Mouse (Mus musculus): ENCODE measurements around the gene Clip3. TPM values are rescaled to one million over a fixed set of nuclear protein-coding genes. Genes with fewer than 3 reads are reported as not detected.

The Clip3 gene
- total RNA-seq, 2 experiments from 2014 or later = 488 to 492 TPM

DNA sequence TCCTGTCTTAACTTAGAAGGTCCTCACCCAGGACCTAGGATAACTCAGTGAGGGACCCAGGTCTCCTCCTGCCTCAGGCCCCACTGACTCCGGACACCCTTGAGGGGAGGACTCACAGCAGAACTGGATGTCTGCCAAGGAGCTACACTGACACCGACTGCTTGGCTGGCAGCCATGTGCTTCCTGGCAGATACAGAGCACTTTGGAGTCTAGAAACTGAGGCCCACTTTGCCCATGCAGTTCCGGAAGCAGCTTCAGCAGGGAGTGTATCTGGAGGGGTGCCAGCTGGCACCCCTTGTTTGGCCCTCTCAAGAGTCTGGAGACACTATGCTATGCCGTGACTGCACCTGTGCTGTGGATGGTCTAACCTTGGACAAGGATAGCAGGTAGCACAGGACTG, 41.9 kb downstream of the Clip3 start:
- H3K27ac ChIP-seq = peak overlapping the region; percentile 53; the same call in 1 of the 2 replicates
- TF ChIP-seq CTCF (IDR thresholded peaks at IDR 0.05) = no peak
- intact Hi-C loops (cut with DNase I) = loop anchor here (5.0 kb wide), 1 partner anchor 159 kb away; the partner anchor contains the start of gene Prodh2

DNA sequence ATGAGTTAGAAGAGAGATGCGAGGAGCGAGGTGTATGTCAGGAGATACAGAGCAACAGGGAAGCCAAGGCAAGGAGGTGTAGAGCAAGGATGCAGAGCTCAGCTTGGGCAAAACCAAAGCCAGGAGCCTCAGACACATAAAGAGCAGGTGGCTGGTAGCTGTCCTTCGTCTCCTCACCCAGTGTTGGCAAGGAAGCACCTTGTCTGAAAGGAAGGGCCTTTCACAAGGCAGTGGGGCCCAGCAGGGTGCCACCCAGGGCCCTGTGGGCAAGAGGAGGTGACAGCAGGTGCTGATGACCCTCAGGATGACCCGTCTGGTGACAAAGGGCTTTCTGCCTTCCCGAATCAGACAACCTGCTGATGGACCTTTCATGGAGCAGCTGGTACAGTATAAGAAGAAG, 43.0 kb downstream of the Clip3 start:
- TF ChIP-seq CTCF (IDR thresholded peaks at IDR 0.05) = no peak
- Histone ChIP-seq H3K4me3 (no peak overlapping the region), H3K27ac (no peak overlapping the region)
- intact Hi-C loops (cut with DNase I) = loop anchor here (5.0 kb wide), 1 partner anchor 158 kb away; the partner anchor contains the start of gene Prodh2
- DNase-seq (ENCODE audit: extremely low spot score in 1 of 2, low spot score in 2 of 2) = no peak

More for the DNA sequence above, 41.9 kb downstream of the Clip3 start:
- no peak overlapping the region for H3K4me3 ChIP-seq
- peak; percentile 65 to 78 for DNase-seq (ENCODE audit: extremely low spot score in 1 of 2, low spot score in 2 of 2)

DNA sequence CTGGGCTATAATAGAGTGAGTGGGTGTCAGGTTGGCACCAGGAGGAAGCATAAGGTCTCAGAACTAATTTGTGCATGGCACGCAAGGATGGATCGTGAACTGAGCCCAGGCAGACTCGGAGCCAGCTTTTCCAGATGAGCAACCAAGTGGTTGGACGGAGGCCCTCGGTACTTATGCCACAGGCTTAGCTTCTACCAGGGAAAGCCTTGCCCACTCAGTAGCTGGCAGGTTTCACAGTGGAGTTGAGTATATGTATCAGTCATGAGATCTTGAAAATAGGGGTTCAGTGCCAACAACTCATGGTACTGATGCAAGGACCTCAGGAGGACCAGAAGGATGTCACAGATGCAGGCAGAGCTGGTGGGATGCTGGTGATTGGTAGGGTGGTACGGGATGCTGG, 44.2 kb downstream of the Clip3 start:
- Histone ChIP-seq H3K4me3 (no peak overlapping the region), H3K27ac (no peak overlapping the region)
- DNase-seq (ENCODE audit: extremely low spot score in 1 of 2, low spot score in 2 of 2) = no peak
- intact Hi-C loops (cut with DNase I) = loop anchor here (1.0 kb wide), 1 partner anchor 97 kb away; no protein-coding TSS in a partner anchor
- no peak for TF ChIP-seq CTCF (IDR thresholded peaks at IDR 0.05)

- H3K27ac ChIP-seq = no peak overlapping the region
- intact Hi-C loops (cut with DNase I) = loop anchor here (1.0 kb wide), 1 partner anchor 96 kb away; no protein-coding TSS in a partner anchor
These were observed 44.9 kb downstream of the Clip3 start for GRCm38 (mm10) chr7:30336384-30336783.

DNA sequence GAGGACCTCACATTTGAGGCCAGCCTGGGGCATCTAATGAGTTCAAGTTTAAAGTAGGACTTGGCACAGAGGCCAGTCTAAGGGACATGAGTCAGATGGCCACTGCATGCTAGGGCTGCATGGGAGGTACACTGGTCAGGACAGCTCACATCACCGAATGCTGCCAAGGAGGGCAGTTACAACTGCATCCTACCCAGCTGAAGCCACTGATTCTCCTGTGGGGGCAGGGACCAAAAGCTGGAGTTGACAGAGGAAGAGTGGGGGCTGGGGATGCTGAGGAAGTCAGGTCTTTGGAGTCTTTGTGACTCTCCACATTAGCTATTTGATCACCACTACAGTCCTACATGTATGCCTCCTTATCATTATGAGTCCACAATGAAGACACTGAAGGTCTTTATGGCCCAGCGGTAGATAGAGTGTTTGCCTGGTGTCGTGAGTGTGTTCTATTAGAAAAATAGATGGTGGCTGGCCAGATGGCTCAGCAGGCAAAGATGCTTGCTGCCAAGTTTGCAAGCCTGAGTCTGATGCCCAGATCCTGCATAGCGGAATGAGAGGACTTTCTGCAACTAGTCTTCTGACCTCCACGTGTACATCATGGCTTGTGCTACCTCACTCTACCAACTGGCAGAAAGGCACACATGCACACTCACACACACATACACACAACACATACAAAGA, 48.0 kb downstream of the Clip3 start:
- TF ChIP-seq CTCF (IDR thresholded peaks at IDR 0.05) = no peak
- intact Hi-C loops (cut with DNase I) = no loop called here
- no peak for DNase-seq (ENCODE audit: extremely low spot score in 1 of 2, low spot score in 2 of 2)
- H3K4me3 ChIP-seq = no peak overlapping the region
- H3K27ac ChIP-seq = no peak overlapping the region

More at GRCm38 (mm10) chr7:30336384-30336783, 44.9 kb downstream of the Clip3 start:
- DNase-seq (ENCODE audit: extremely low spot score in 1 of 2, low spot score in 2 of 2) = peak; percentile 86 to 91
- TF ChIP-seq CTCF (IDR thresholded peaks at IDR 0.05) = peak; percentile 98
- no peak overlapping the region for H3K4me3 ChIP-seq

GRCm38 (mm10) chr7:30346635-30347379, 55.3 kb downstream of the Clip3 start:
- TF ChIP-seq CTCF (IDR thresholded peaks at IDR 0.05) = no peak
- intact Hi-C loops (cut with DNase I) = no loop called here
- Histone ChIP-seq H3K4me3 (no peak overlapping the region), H3K27ac (no peak overlapping the region)
- DNase-seq (ENCODE audit: extremely low spot score in 1 of 2, low spot score in 2 of 2) = no peak

- peak; percentile 96 for TF ChIP-seq CTCF (IDR thresholded peaks at IDR 0.05)
- Histone ChIP-seq H3K4me3 (no peak overlapping the region), H3K27ac (peak overlapping the region; percentile 36; the same call in 1 of the 2 replicates)
- peak; percentile 83 to 84 for DNase-seq (ENCODE audit: extremely low spot score in 1 of 2, low spot score in 2 of 2)
- intact Hi-C loops (cut with DNase I) = no loop called here
These were observed 56.3 kb downstream of the Clip3 start for GRCm38 (mm10) chr7:30347828-30348227.

DNA sequence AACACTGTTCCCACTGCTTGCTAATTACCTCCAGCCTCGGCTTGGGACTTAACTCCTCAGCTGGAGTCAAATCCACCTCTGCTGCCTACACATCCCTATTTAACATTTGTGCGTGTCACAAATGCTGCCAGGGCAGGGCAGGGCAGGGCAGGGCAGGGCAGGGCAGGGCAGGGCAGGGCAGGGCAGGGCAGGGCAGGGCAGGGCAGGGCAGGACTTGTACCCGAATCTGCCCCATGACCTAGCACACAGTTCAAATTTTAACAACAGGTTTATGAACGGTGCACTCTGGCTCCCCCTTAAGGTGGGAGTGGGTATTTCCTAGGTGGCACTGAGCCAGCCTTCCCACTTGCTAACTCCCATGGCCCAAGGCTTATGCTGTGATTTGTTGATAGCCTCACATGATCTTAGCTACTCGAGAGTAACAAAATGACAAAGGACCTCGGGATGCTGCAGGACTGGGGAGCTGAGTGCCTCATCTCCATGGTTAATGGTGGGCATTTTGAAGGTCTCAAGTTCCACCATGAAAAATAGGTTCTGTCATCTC, 61.8 kb downstream of the Clip3 start:
- TF ChIP-seq CTCF (IDR thresholded peaks at IDR 0.05) = peak; percentile 78
- intact Hi-C loops (cut with DNase I) = no loop called here

GRCm38 (mm10) chr7:30354059-30354458, 62.5 kb downstream of the Clip3 start:
- DNase-seq (ENCODE audit: extremely low spot score in 1 of 2, low spot score in 2 of 2) = no peak

More for the DNA sequence above, 61.8 kb downstream of the Clip3 start:
- Histone ChIP-seq H3K27ac (no peak overlapping the region), H3K4me3 (no peak overlapping the region)
- peak; percentile 61 to 64 for DNase-seq (ENCODE audit: extremely low spot score in 1 of 2, low spot score in 2 of 2)

More at GRCm38 (mm10) chr7:30354059-30354458, 62.5 kb downstream of the Clip3 start:
- H3K4me3 ChIP-seq = no peak overlapping the region
- TF ChIP-seq CTCF (IDR thresholded peaks at IDR 0.05) = no peak
- H3K27ac ChIP-seq = no peak overlapping the region
- intact Hi-C loops (cut with DNase I) = no loop called here

Other genes starting within 250 kb of the Clip3 start
- 1 to 10 TPM; 6.8 to 7.8 TPM for gene Zfp14, start 240.3 kb upstream of the Clip3 start, total RNA-seq (2021)
- 1 to 10 TPM; 3.6 to 3.8 TPM for gene Zfp82, start 218.8 kb upstream of the Clip3 start, total RNA-seq (2021)
- 1 to 10 TPM; 1.1 to 1.4 TPM for gene Gm26920, start 201.3 kb upstream of the Clip3 start, total RNA-seq (2021)
- gene Zfp566, start 201.2 kb upstream of the Clip3 start, total RNA-seq (2021) = 1 to 10 TPM; 7.0 to 7.2 TPM
- 10 to 100 TPM; 71.7 to 72.1 TPM for gene Zfp260, start 197.0 kb upstream of the Clip3 start, total RNA-seq (2021)
- 10 to 100 TPM; 34.3 to 37.8 TPM for gene Zfp382, start 169.8 kb upstream of the Clip3 start, total RNA-seq (2021)
- 10 to 100 TPM; 47.3 to 49.9 TPM for gene Zfp146, start 122.0 kb upstream of the Clip3 start, total RNA-seq (2021)
- gene Cox7a1, start 107.6 kb upstream of the Clip3 start, total RNA-seq (2021) = 1 to 10 TPM; 2.9 to 7.2 TPM
- gene Capns1, start 92.9 kb upstream of the Clip3 start, total RNA-seq (2021) = 100 to 1,000 TPM; 173 to 175 TPM
- gene Polr2i, start 59.8 kb upstream of the Clip3 start, total RNA-seq (2021) = 10 to 100 TPM; 53.3 to 56.3 TPM
- gene Tbcb, start 59.5 kb upstream of the Clip3 start, total RNA-seq (2021) = 100 to 1,000 TPM; 125 to 133 TPM
- not detected for gene Ovol3, start 56.0 kb upstream of the Clip3 start, total RNA-seq (2021)
- not detected for gene Thap8, start 11.6 kb upstream of the Clip3 start, total RNA-seq (2021)
- gene Wdr62, start 11.3 kb upstream of the Clip3 start, total RNA-seq (2021) = 1 to 10 TPM; 1.0 to 1.6 TPM
- gene Alkbh6, start 17.0 kb downstream of the Clip3 start, total RNA-seq (2021) = 10 to 100 TPM; 65.7 to 71.4 TPM
- 10 to 100 TPM in 1 of 2 experiments, 1 to 10 TPM in 1; 8.8 to 19.2 TPM for gene Syne4, start 23.1 kb downstream of the Clip3 start, total RNA-seq (2021)
- under 1 TPM in 1 of 2 experiments, not detected in 1; 0.66 TPM for gene E130208F15Rik, start 30.0 kb downstream of the Clip3 start, total RNA-seq (2021)
- 1 to 10 TPM; 7.0 to 8.0 TPM for gene Sdhaf1, start 32.2 kb downstream of the Clip3 start, total RNA-seq (2021)
- 10 to 100 TPM; 33.0 to 36.4 TPM for gene Lrfn3, start 71.0 kb downstream of the Clip3 start, total RNA-seq (2021)
- 10 to 100 TPM; 25.9 to 26.6 TPM for gene Tyrobp, start 122.0 kb downstream of the Clip3 start, total RNA-seq (2021)
- 1 to 10 TPM in 1 of 2 experiments, not detected in 1; 3.1 TPM for gene Hcst, start 128.1 kb downstream of the Clip3 start, total RNA-seq (2021)
- 1 to 10 TPM; 3.9 to 5.1 TPM for gene Nfkbid, start 130.0 kb downstream of the Clip3 start, total RNA-seq (2021)
- gene Aplp1, start 153.8 kb downstream of the Clip3 start, total RNA-seq (2021) = 1,000 to 10,000 TPM; 1,205 to 1,260 TPM
- 10 to 100 TPM; 11.0 to 11.9 TPM for gene Kirrel2, start 166.0 kb downstream of the Clip3 start, total RNA-seq (2021)
- 1 to 10 TPM in 1 of 2 experiments, under 1 TPM in 1; 0.79 to 1.1 TPM for gene Nphs1, start 166.6 kb downstream of the Clip3 start, total RNA-seq (2021)
- not detected for gene Prodh2, start 201.9 kb downstream of the Clip3 start, total RNA-seq (2021)
- gene Arhgap33, start 243.3 kb downstream of the Clip3 start, total RNA-seq (2021) = 100 to 1,000 TPM; 182 to 220 TPM